Mouse (Mus musculus) testis, adult 2 months (tissue): ENCODE data around the gene Armh2.

ENCODE experiments used
- CTCF ChIP-seq: fragments of 200-500 bp; IDR thresholded peaks from 2 replicates; pipeline ENCODE4 v1.5.1; 2012; ENCODE audit warnings: low read depth, mild to moderate bottlenecking, inconsistent platforms, low read length, moderate library complexity; ENCODE audit not compliant: control insufficient read depth, insufficient read depth, insufficient replicate concordance
- POLR2A ChIP-seq: fragments of 200-500 bp; IDR thresholded peaks from 2 replicates; pipeline ENCODE4 v1.6.1; 2012; ENCODE audit warnings: low read depth, mild to moderate bottlenecking, inconsistent platforms, low read length, moderate library complexity; ENCODE audit not compliant: control insufficient read depth

GRCm38 (mm10) chr13:24756756-24757155, 15.7 kb downstream of the Armh2 start:
- TF ChIP-seq POLR2A: no peak
- no peak for TF ChIP-seq CTCF
